Mouse (Mus musculus) granulocyte monocyte progenitor cell, adult 5-6 weeks (primary cell): ENCODE results near the gene Havcr2. TPM values are rescaled to one million over a fixed set of nuclear protein-coding genes. Genes with fewer than 3 reads are reported as not detected.
"Not testable (repeated sequence)": the region's sequence is repeated elsewhere in the genome, so short reads cannot be mapped to it uniquely, and the experiment has no call there.

ENCODE experiments used
- ATAC-seq: replicated peaks from 2 replicates; pipeline ENCODE4 v1.8.0; 2016; ENCODE audit warnings: mild to moderate bottlenecking, moderate TSS enrichment, inconsistent platforms; ENCODE audit not compliant: poor library complexity, severe bottlenecking
- total RNA-seq, 2 experiments: library from RNA; stranded (forward) in 1 of 2; stranded (reverse) in 1 of 2; fragments of 200-712, 200-1000 nt in 1 of 2; fragments of >200 nt in 1 of 2; fragmentation: Nextera tagmentation in 1 of 2; gene quantifications; 2 replicates each; pipeline ENCODE4 v1.2.3; 2014 to 2017

The Havcr2 gene
- total RNA-seq (2014; fragmentation: Nextera tagmentation) (0.28 TPM in 1 of 2 replicates, not detected in the other), total RNA-seq (2017) (0.05 and 0.56 TPM in 2 replicates)

GRCm38 (mm10) chr11:46454453-46455045 is at the start of gene Havcr2:
TSS of gene Havcr2 (plus strand) at chr11:46454935.
- peak; percentile 90 for ATAC-seq

GRCm38 (mm10) chr11:46404986-46405385 is 49.7 kb upstream of the Havcr2 start:
- no peak for ATAC-seq

GRCm38 (mm10) chr11:46406721-46407120 is 48.0 kb upstream of the Havcr2 start:
- ATAC-seq = no peak

GRCm38 (mm10) chr11:46410018-46410563 is 44.6 kb upstream of the Havcr2 start:
- no peak for ATAC-seq

GRCm38 (mm10) chr11:46418438-46418837 is 36.3 kb upstream of the Havcr2 start:
- no peak for ATAC-seq

- ATAC-seq = no peak
Measured at GRCm38 (mm10) chr11:46418860-46419259, 35.9 kb upstream of the Havcr2 start.

- no peak; the same call in 1 of the 2 replicates for ATAC-seq
Measured at GRCm38 (mm10) chr11:46421086-46421888, 33.4 kb upstream of the Havcr2 start.

GRCm38 (mm10) chr11:46428131-46428530 is 26.6 kb upstream of the Havcr2 start:
- not testable (repeated sequence) for ATAC-seq

GRCm38 (mm10) chr11:46430123-46430522 is 24.6 kb upstream of the Havcr2 start:
- ATAC-seq = no peak

GRCm38 (mm10) chr11:46431129-46431528 is 23.6 kb upstream of the Havcr2 start:
- ATAC-seq = peak; percentile 99

GRCm38 (mm10) chr11:46435363-46435762 is 19.4 kb upstream of the Havcr2 start:
- ATAC-seq = no peak

GRCm38 (mm10) chr11:46436760-46437458 is 17.8 kb upstream of the Havcr2 start, which contains the start of gene Med7:
TSS of gene Med7 (plus strand) at chr11:46436925.
- peak; percentile 99 for ATAC-seq

- peak; percentile 26; the same call in 1 of the 2 replicates for ATAC-seq
Measured at GRCm38 (mm10) chr11:46437459-46438000, 17.2 kb upstream of the Havcr2 start.

- ATAC-seq = no peak
Measured at GRCm38 (mm10) chr11:46439005-46439543, 15.7 kb upstream of the Havcr2 start.

GRCm38 (mm10) chr11:46441774-46442173 is 13.0 kb upstream of the Havcr2 start:
- ATAC-seq = peak; percentile 19

GRCm38 (mm10) chr11:46443152-46443551 is 11.6 kb upstream of the Havcr2 start:
- peak; percentile 62 for ATAC-seq

GRCm38 (mm10) chr11:46443979-46444378 is 10.8 kb upstream of the Havcr2 start:
- ATAC-seq = no peak

GRCm38 (mm10) chr11:46446150-46446549 is 8.6 kb upstream of the Havcr2 start:
- no peak for ATAC-seq

GRCm38 (mm10) chr11:46447644-46448484 is 6.9 kb upstream of the Havcr2 start:
- ATAC-seq = peak; percentile 62
